Mouse (Mus musculus): ENCODE data around the gene Stk19.

The Stk19 gene

GRCm38 (mm10) chr17:34836856-34837221 lies at the start of gene Stk19, which contains the start of gene Dxo:
Gene Stk19 (minus strand): TSS chr17:34836945.
Gene Dxo (plus strand): TSS chr17:34837019.
- DNase-seq (ENCODE audit: low spot score in 2 of 2) = peak; percentile 96 to 97

GRCm38 (mm10) chr17:34885615-34886014 lies 48.9 kb upstream of the Stk19 start:
- no peak for DNase-seq (ENCODE audit: low spot score in 2 of 2)

- DNase-seq (ENCODE audit: low spot score in 2 of 2) = no peak
Measured at GRCm38 (mm10) chr17:34884704-34885103, 48.0 kb upstream of the Stk19 start.

- no peak for DNase-seq (ENCODE audit: low spot score in 2 of 2)
Measured at GRCm38 (mm10) chr17:34883332-34883731, 46.6 kb upstream of the Stk19 start.

GRCm38 (mm10) chr17:34881683-34882310 lies 45.1 kb upstream of the Stk19 start, which contains the start of gene Gm20547:
Gene Gm20547 (minus strand): TSS chr17:34882042.
- no peak for DNase-seq (ENCODE audit: low spot score in 2 of 2)

- no peak for DNase-seq (ENCODE audit: low spot score in 2 of 2)
Measured at GRCm38 (mm10) chr17:34881166-34881565, 44.4 kb upstream of the Stk19 start.

GRCm38 (mm10) chr17:34879336-34879879 lies 42.7 kb upstream of the Stk19 start, which contains the start of gene Zbtb12:
Gene Zbtb12 (plus strand): TSS chr17:34879483.
- no peak for DNase-seq (ENCODE audit: low spot score in 2 of 2)

- no peak for DNase-seq (ENCODE audit: low spot score in 2 of 2)
Measured at GRCm38 (mm10) chr17:34874321-34874720, 37.6 kb upstream of the Stk19 start.

- DNase-seq (ENCODE audit: low spot score in 2 of 2) = no peak
Measured at GRCm38 (mm10) chr17:34865981-34866380, 29.2 kb upstream of the Stk19 start.

GRCm38 (mm10) chr17:34862416-34863081 lies 25.8 kb upstream of the Stk19 start, which contains the start of gene Cfb:
Gene Cfb (minus strand): TSS chr17:34862518.
- no peak for DNase-seq (ENCODE audit: low spot score in 2 of 2)

- DNase-seq (ENCODE audit: low spot score in 2 of 2) = no peak
Measured at GRCm38 (mm10) chr17:34861704-34862415, 25.1 kb upstream of the Stk19 start.

- no peak for DNase-seq (ENCODE audit: low spot score in 2 of 2)
Measured at GRCm38 (mm10) chr17:34860514-34860913, 23.8 kb upstream of the Stk19 start.

GRCm38 (mm10) chr17:34858670-34859069 lies 21.9 kb upstream of the Stk19 start:
- DNase-seq (ENCODE audit: low spot score in 2 of 2) = no peak

- DNase-seq (ENCODE audit: low spot score in 2 of 2) = no peak
Measured at GRCm38 (mm10) chr17:34855825-34856224, 19.1 kb upstream of the Stk19 start.

- DNase-seq (ENCODE audit: low spot score in 2 of 2) = no peak
Measured at GRCm38 (mm10) chr17:34854761-34855160, 18.0 kb upstream of the Stk19 start.

- DNase-seq (ENCODE audit: low spot score in 2 of 2) = no peak
Measured at GRCm38 (mm10) chr17:34853511-34853910, 16.8 kb upstream of the Stk19 start.

GRCm38 (mm10) chr17:34850517-34851125 lies 13.9 kb upstream of the Stk19 start:
- DNase-seq (ENCODE audit: low spot score in 2 of 2) = no peak

GRCm38 (mm10) chr17:34849722-34850516 lies 13.2 kb upstream of the Stk19 start, which contains the start of the genes Skiv2l and Nelfe:
Gene Skiv2l (minus strand): TSS chr17:34850210.
Gene Nelfe (plus strand): TSS chr17:34850391.
- peak; percentile 92 to 97 for DNase-seq (ENCODE audit: low spot score in 2 of 2)

GRCm38 (mm10) chr17:34847615-34848014 lies 10.9 kb upstream of the Stk19 start:
- no peak for DNase-seq (ENCODE audit: low spot score in 2 of 2)

- DNase-seq (ENCODE audit: low spot score in 2 of 2) = no peak
Measured at GRCm38 (mm10) chr17:34847192-34847591, 10.4 kb upstream of the Stk19 start.

GRCm38 (mm10) chr17:34844884-34845283 lies 8.1 kb upstream of the Stk19 start:
- no peak for DNase-seq (ENCODE audit: low spot score in 2 of 2)

Data from left cerebral cortex, adult 9 months (tissue).